Mouse (Mus musculus): ENCODE results near the gene Pdcd2.

Gene Pdcd2

GRCm38 (mm10) chr17:15498753-15499113, 28.4 kb downstream of the Pdcd2 start:
- in situ Hi-C loops (cut with MboI, MseI), result no loop called here

- in situ Hi-C loops (cut with MboI, MseI), result no loop called here
Observed at GRCm38 (mm10) chr17:15497882-15498752, 29.0 kb downstream of the Pdcd2 start.

GRCm38 (mm10) chr17:15490542-15490941, 36.6 kb downstream of the Pdcd2 start:
- in situ Hi-C loops (cut with MboI, MseI), result no loop called here

- in situ Hi-C loops (cut with MboI, MseI), result loop anchor here (25.0 kb wide), 1 partner anchor 1585 kb away; no protein-coding TSS in a partner anchor
Observed at GRCm38 (mm10) chr17:15472671-15473070, 54.4 kb downstream of the Pdcd2 start.

All from regulatory T cell (primary cell).